Mouse (Mus musculus) bone marrow, adult 2 months (tissue): ENCODE results near the gene Borcs8. TPM values are rescaled to one million over a fixed set of nuclear protein-coding genes. Genes with fewer than 3 reads are reported as not detected.
A peak's percentile ranks its signal among the peaks of the same experiment; 100 is the strongest.

Experiments used
- H3K27ac ChIP-seq: fragments of 200-500 bp; 2 replicates; pipeline ENCODE4 v1.5.1; 2012; ENCODE audit warnings: low read depth, mild to moderate bottlenecking, control low read depth, inconsistent platforms, low read length; ENCODE audit not compliant: control insufficient read depth, poor library complexity, insufficient read depth
- H3K4me1 ChIP-seq: fragments of 200-500 bp; 2 replicates; pipeline ENCODE4 v1.6.1; 2011; ENCODE audit warnings: low read length; ENCODE audit not compliant: control insufficient read depth, insufficient read depth
- H3K4me3 ChIP-seq: fragments of 200-500 bp; replicated peaks from 2 replicates; pipeline ENCODE3; 2011; ENCODE audit warnings: mild to moderate bottlenecking, low read depth, low read length, control low read depth; ENCODE audit not compliant: control insufficient read depth
- CTCF ChIP-seq: fragments of 200-500 bp; IDR thresholded peaks from 2 replicates; pipeline ENCODE4 v1.5.1; 2011; ENCODE audit warnings: low read length, control low read depth; ENCODE audit not compliant: control insufficient read depth, insufficient read depth
- POLR2A ChIP-seq: fragments of 200-500 bp; IDR thresholded peaks from 2 replicates; pipeline ENCODE4 v1.6.1; 2011; ENCODE audit warnings: low read depth, mild to moderate bottlenecking, control low read depth, low read length, borderline replicate concordance; ENCODE audit not compliant: control insufficient read depth
- WGBS: fragments of 180-500 bp; shearing (Covaris S2); methylation state at CpG from one replicate; pipeline ENCODE4 v1.1.7; 2018; 5-methylcytosine and 5-hydroxymethylcytosine counted together
- polyA plus RNA-seq: library from polyadenylated mRNA; stranded (reverse); fragments of >200 nt; gene quantifications from 2 replicates; pipeline ENCODE4 v1.2.4, GENCODE M21; 2011; ENCODE audit warnings: low replicate concordance; ENCODE audit not compliant: missing spikeins, insufficient read depth, insufficient read length

Borcs8 gene
- polyA plus RNA-seq, 1 experiment = 33.6 TPM

DNA sequence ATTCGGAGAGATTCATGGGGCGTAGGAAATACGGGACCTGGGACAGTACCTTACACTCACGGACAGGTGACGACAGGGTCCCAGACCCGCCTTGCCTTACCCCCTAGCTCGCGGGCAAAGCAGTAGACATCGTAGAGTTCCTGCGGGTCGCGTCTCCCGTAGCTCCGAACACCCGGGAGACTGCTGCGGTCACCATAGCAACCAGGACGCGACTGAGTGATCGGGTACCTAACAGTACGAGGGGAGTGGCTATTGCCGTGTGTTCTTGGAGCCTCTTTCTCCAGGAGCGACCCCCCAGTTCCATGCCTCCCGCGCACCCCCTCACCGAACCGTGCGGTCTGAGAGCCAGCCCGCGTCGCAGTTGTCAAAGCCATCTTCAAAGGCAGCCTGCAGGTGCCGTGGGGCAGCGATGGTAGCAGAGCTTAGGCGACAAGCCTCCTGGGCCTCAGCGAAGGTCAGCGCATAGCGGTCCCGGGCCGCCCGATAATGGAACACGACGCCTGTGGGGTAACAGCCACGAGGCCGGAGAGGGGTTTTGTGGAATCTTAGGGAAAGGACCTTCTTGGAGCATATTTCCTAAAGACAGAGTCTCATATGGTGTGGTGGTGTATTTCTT lies 26.8 kb upstream of the Borcs8 start:
- Histone ChIP-seq H3K4me1 (peaks cover 2% of the 10 kb centered on the region; the same call in 1 of the 2 replicates), H3K4me3 (no peak overlapping the region), H3K27ac (no peak overlapping the region; the same call in 1 of the 2 replicates)
- TF ChIP-seq CTCF = no peak
- no peak for TF ChIP-seq POLR2A
- WGBS = 10% methylated on average over 43 of the region's 43 CpGs

DNA sequence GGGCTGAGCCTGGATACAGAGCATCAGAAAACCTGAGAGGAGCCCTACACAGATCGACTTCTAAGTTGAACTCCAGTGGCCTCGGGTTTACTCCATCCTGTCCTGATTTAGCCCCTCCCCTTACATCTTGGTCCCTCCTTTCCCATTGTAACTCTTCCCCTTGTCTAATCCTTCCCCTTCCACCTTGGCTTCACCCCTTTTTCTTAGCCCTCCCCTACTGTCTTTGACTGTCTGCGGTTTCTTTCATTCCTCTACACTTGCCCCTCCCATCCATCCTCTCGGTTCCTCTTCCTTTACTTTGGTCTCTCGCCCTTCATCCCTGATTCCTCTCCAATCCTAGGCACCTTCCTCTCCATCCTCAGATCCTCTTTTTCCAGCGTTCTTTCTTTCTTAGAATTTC lies 24.8 kb upstream of the Borcs8 start:
- WGBS = 10% methylated on average over 6 of the region's 6 CpGs
- Histone ChIP-seq H3K27ac (no peak overlapping the region), H3K4me3 (no peak overlapping the region), H3K4me1 (peaks cover 2% of the 10 kb centered on the region; the same call in 1 of the 2 replicates)
- TF ChIP-seq CTCF = no peak
- TF ChIP-seq POLR2A = no peak

DNA sequence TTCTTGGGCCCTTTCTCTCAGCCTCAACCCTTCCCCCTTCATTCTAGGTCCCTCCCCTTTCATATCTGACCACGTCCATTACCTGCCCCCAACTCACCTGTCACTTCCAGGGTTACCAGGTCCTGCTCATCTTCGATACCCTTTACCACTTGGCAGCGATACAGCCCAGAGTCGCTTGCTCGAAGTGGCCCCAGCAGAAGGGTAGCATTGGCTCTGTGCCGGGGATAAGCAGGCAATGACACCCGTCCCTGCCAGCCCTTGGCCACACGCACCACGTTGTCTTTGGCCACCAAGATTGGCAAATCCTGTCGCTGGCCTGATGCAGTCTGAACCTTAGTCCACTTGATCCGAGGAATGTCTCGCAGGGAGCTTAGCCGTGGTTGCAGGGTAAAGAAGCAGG lies 24.4 kb upstream of the Borcs8 start:
- no peak overlapping the region for H3K4me3 ChIP-seq
- H3K27ac ChIP-seq = no peak overlapping the region
- TF ChIP-seq CTCF (no peak), POLR2A (no peak)
- WGBS = 58% methylated on average over 13 of the region's 13 CpGs
- no peaks in the 10 kb centered on the region; the same call in 1 of the 2 replicates for H3K4me1 ChIP-seq

DNA sequence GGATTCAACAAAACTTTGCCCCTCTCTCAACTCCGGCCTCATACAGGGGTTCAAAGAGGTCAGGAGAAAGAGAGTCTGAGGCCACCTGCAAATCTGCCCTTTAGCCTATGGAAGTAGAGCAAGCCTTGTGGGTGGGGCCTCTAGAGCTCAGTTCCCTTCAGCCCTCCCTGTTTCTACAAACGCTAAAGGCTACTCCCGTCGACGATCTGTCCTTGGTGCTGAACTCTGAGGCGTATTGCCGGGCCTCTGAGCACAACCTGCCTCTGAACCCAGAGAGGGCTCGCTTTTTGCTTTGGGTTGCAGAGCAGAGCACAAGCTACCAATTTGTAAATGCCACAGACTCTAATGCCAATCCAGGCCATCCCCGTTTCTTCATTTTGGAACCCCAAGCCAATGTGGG lies 21.7 kb upstream of the Borcs8 start:
- Histone ChIP-seq H3K4me1 (no peaks in the 10 kb centered on the region), H3K27ac (no peak overlapping the region), H3K4me3 (no peak overlapping the region)
- TF ChIP-seq CTCF (no peak), POLR2A (no peak)
- 10% methylated on average over 9 of the region's 9 CpGs for WGBS

DNA sequence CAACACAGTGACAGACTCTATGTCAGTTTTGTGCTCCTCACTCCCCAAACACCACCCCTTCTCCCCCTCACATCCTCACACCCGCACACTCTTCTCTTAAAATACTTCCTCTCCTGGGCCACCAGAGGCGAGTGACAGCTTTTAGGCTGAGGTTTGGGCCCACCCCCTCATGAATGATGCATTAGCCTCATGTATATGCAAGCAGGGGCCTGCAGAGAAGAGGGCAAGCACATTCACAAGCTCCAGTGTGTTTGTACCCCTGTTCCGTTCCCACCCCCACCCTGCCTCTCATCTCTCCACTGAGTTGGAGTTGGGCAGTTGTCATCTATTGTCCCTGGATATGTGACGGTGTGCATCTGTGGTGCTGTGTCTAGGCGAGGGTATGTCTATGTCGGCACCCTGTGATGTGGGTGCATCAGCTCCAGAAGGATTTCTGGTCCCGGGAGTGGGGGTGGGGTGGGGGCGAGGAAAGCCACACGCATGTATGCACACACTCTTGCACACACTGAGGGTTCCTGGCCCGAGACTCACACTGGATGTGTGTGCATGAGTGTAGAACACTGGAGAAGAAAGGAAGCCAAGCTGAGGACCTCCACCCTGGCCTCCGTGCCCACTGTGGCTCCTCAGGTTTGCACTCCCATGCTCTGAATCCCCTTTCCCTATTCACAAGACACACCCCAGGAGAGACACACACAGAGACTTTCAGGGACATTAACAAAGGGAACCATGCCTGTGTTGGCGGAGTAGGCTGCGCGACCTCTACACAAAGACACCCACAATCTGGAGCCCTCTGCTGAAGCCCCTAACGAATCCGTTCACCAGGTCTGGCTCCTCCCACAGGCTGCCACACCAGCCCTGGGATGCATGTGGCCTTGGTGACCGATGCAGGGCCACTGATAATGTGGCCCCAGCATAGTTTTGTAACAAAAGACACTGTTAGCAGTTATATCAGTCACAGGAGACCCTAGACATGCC lies 20.3 kb upstream of the Borcs8 start:
- WGBS = 24% methylated on average over 17 of the region's 17 CpGs

DNA sequence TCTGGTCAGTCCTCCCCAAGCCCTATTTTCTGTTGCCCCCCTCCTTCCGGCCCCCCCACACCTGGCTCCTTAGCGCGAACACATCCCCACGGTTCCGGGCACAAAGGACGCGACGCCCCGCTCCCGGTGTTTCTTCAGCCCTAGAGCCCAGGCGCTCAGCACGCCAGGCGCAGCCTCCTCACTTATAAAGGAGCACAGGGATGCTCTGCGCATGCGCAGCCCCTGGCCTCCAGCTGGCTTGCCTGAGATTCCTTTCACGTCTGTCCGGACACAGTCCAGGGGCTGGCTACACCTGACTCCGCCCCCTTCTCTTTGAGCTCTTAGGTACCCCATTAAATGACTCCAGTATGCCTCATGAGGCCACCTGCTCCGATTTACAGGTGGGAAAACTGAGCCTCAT lies 18.6 kb upstream of the Borcs8 start, which contains the start of gene Ncan:
TSS of gene Ncan (minus strand) at position 207 of the 400 bp plus-strand sequence.
- no peaks in the 10 kb centered on the region for H3K4me1 ChIP-seq
- WGBS = 5% methylated on average over 19 of the region's 19 CpGs
- H3K4me3 ChIP-seq = no peak within 1 kb of the TSS
- no peak within 1 kb of the TSS for H3K27ac ChIP-seq
- TF ChIP-seq POLR2A = no peak
- no peak for TF ChIP-seq CTCF

More for the DNA sequence above, 20.3 kb upstream of the Borcs8 start:
- H3K27ac ChIP-seq = no peak overlapping the region
- no peaks in the 10 kb centered on the region for H3K4me1 ChIP-seq
- no peak overlapping the region for H3K4me3 ChIP-seq
- TF ChIP-seq POLR2A (no peak), CTCF (no peak)

DNA sequence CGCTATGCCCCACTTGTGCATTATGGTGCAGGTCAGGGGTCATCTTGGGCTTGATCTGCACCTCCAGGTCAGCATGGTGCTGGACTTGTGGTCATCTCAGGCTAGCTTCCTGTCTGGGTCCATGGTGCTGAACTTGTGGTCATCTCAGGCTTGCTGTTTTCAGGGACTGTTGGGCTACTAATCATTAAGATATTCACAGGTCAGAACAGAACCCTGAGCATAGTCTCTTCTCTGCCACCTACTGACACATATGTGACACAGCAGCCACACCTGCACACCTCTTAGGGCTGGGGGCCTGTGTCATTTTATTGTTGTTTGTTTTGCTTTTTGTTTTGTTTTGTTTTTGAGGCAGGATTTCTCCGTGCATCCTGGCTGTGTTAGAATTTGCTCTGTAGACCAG lies 16.4 kb upstream of the Borcs8 start:
- 57% methylated on average over 2 of the region's 2 CpGs for WGBS
- H3K27ac ChIP-seq = no peak overlapping the region
- no peak for TF ChIP-seq POLR2A
- peak; percentile 44; the same call in 1 of the 2 replicates for TF ChIP-seq CTCF
- H3K4me1 ChIP-seq = no peaks in the 10 kb centered on the region; the same call in 1 of the 2 replicates
- no peak overlapping the region for H3K4me3 ChIP-seq

DNA sequence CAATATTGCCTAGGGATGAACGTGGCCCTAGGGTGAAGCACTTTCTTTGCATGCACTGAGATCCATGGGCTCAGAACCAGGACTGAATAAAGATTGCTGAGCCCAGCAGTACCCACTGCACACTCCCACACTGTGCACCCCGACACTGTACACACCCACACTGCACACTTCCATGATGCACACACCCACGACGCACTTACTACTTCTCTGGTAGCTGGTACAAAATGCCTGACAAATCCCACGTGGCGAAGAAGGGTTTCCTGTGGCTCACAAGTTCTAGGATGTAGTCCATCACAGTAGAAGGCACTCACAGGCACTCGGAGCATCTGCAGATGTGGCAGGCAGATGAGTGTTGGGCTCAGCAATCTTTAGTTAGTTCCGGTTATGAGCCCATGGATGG lies 14.3 kb upstream of the Borcs8 start:
- Histone ChIP-seq H3K4me3 (no peak overlapping the region), H3K4me1 (no peaks in the 10 kb centered on the region; the same call in 1 of the 2 replicates), H3K27ac (no peak overlapping the region)
- 58% methylated on average over 8 of the region's 8 CpGs for WGBS
- no peak for TF ChIP-seq POLR2A
- TF ChIP-seq CTCF = no peak

DNA sequence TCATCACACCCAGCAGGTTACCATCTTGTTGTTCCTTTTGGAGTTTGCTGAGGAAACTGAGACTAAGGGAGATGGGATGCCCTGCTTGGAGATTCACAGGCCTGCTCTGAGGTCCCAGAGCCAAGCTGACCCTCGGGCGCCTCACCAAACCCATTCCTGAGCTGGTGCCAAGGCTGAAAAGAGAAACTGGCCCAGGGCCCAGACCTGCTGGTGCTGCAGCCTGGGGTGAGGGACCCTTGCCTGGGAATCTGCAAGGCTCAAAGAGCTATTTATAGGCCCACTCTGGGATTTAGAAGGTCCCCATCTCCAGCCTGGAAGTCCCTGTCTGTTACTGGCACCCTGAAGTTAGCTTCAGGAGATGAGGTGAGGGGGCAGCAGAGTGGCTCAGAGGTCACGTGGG lies 10.9 kb upstream of the Borcs8 start:
- no peak for TF ChIP-seq CTCF
- no peak for TF ChIP-seq POLR2A
- WGBS = 85% methylated on average over 3 of the region's 3 CpGs
- peaks cover 3% of the 10 kb centered on the region for H3K4me1 ChIP-seq
- H3K27ac ChIP-seq = no peak overlapping the region
- no peak overlapping the region for H3K4me3 ChIP-seq
